In genomic region chr11:62005241-62005910, GRCm38 (mm10) we compare ENCODE assay signal across 8 mouse cellular contexts. TPM values are rescaled to one million over a fixed set of nuclear protein-coding genes. Genes with fewer than 3 reads are reported as not detected.
DNase-seq lines count a peak whose midpoint lies in the region; ATAC-seq and TF ChIP-seq lines count a peak whose summit lies in the region.

No protein-coding gene starts in this region.

- H3K36me3 ChIP-seq in kidney, adult 2 months (ENCODE audit: control insufficient read depth, insufficient read depth, low read length), result no peaks in the 10 kb centered on the region
- H3K36me3 ChIP-seq in MEL (ENCODE audit: control insufficient read depth in 1 of 2, insufficient read depth in 2 of 2, low read length in 2 of 2), result peaks cover 0 to 13% of the 10 kb centered on the region in 2 experiments; a peak in 2 of 4 replicates
- H3K36me3 ChIP-seq in embryonic facial prominence, embryonic 11.5 days (replicated peaks; ENCODE audit: control insufficient read depth, insufficient read depth, low read depth, low read length), result no peaks in the 10 kb centered on the region
- no peaks in the 10 kb centered on the region for H3K36me3 ChIP-seq in stomach, embryonic 15.5 days
- H3K36me3 ChIP-seq in forebrain, embryonic 16.5 days (ENCODE audit: control insufficient read depth, insufficient read depth), result no peaks in the 10 kb centered on the region

- H3K4me3 ChIP-seq in kidney, adult 2 months (ENCODE audit: insufficient read depth, low read depth, low read length), result peak overlapping the region; percentile 4
- peak overlapping the region; percentile 54 to 63 for H3K4me3 ChIP-seq in MEL (ENCODE audit: control insufficient read depth in 1 of 2, insufficient read depth in 1 of 2, low read depth in 2 of 2, low read length in 2 of 2)
- H3K4me3 ChIP-seq in embryonic facial prominence, embryonic 11.5 days (ENCODE audit: low read depth, low read length), result no peak overlapping the region
- peak overlapping the region; percentile 70 for H3K4me3 ChIP-seq in lung, adult 2 months (replicated peaks; ENCODE audit: extremely low read depth, low read depth, low read length)
- peak overlapping the region; percentile 9; the same call in 1 of the 2 replicates for H3K4me3 ChIP-seq in stomach, embryonic 15.5 days (replicated peaks)
- H3K4me3 ChIP-seq in forebrain, embryonic 16.5 days (replicated peaks; ENCODE audit: low read length), result no peak overlapping the region

- peak overlapping the region; percentile 0; the same call in 1 of the 2 replicates for H3K27ac ChIP-seq in kidney, adult 2 months (ENCODE audit: insufficient read depth, low read depth, low read length)
- H3K27ac ChIP-seq in MEL (ENCODE audit: control insufficient read depth, low read depth, low read length), result peak overlapping the region; percentile 96
- H3K27ac ChIP-seq in embryonic facial prominence, embryonic 11.5 days (replicated peaks; ENCODE audit: low read depth, low read length), result 0 out of 2 replicates have a peak overlapping the region, but pooled peaks have one; percentile 7
- H3K27ac ChIP-seq in stomach, embryonic 15.5 days, result peak overlapping the region; percentile 76
- no peak overlapping the region for H3K27ac ChIP-seq in forebrain, embryonic 16.5 days (ENCODE audit: low read length)

- DNase-seq in kidney, adult 2 months, result no peak
- DNase-seq in kidney, adult 18-20 months, result no peak
- DNase-seq in MEL (ENCODE audit: low read depth, low spot score), result peak; percentile 92
- peak; percentile 33 for DNase-seq in embryonic facial prominence, embryonic 11.5 days (ENCODE audit: low spot score)
- peak; percentile 43 to 53 for DNase-seq in heart, postnatal 36 days
- no peak for DNase-seq in lung, adult 2 months

- intact Hi-C loops in heart, postnatal 36 days (cut with DNase I), result no loop called here

- no peak for ATAC-seq in embryonic facial prominence, embryonic 11.5 days (replicated peaks; ENCODE audit: insufficient number of reproducible peaks, low FRiP score, low TSS enrichment, low read depth)
- ATAC-seq in stomach, embryonic 15.5 days (ENCODE audit: insufficient read depth, low FRiP score, low read depth), result peak; percentile 50; the same call in 1 of the 2 replicates
- ATAC-seq in forebrain, embryonic 16.5 days, result no peak

- peak overlapping the region; percentile 65 for H3K9ac ChIP-seq in MEL (ENCODE audit: control insufficient read depth, low read depth, low read length, poor library complexity, severe bottlenecking)
- no peak overlapping the region for H3K9ac ChIP-seq in embryonic facial prominence, embryonic 11.5 days (replicated peaks; ENCODE audit: low read length)
- H3K9ac ChIP-seq in stomach, embryonic 15.5 days, result 0 out of 2 replicates have a peak overlapping the region, but pooled peaks have one; percentile 16
- no peak overlapping the region for H3K9ac ChIP-seq in forebrain, embryonic 16.5 days (replicated peaks; ENCODE audit: low read depth, low read length)

- H3K4me1 ChIP-seq in kidney, adult 2 months (ENCODE audit: control insufficient read depth, insufficient read depth, low read length), result no peaks in the 10 kb centered on the region
- peaks cover 4 to 21% of the 10 kb centered on the region in 2 experiments for H3K4me1 ChIP-seq in MEL (ENCODE audit: control insufficient read depth in 1 of 2, insufficient read depth in 2 of 2, low read length in 2 of 2)
- no peaks in the 10 kb centered on the region for H3K4me1 ChIP-seq in embryonic facial prominence, embryonic 11.5 days (ENCODE audit: control insufficient read depth, insufficient read depth, low read length)
- H3K4me1 ChIP-seq in lung, adult 2 months (ENCODE audit: control insufficient read depth, insufficient read depth, low read length), result peaks cover 9% of the 10 kb centered on the region; the same call in 1 of the 2 replicates
- H3K4me1 ChIP-seq in stomach, embryonic 15.5 days, result peaks cover 10% of the 10 kb centered on the region; the same call in 1 of the 2 replicates
- H3K4me1 ChIP-seq in forebrain, embryonic 16.5 days (replicated peaks; ENCODE audit: control insufficient read depth, insufficient read depth, low read length), result peaks cover 3% of the 10 kb centered on the region; the same call in 1 of the 2 replicates

- peak in 1 of 2 experiments; percentile 26; a peak in 1 of 4 replicates for TF ChIP-seq EP300 in MEL (IDR thresholded peaks at IDR 0.05; ENCODE audit: low read depth in 1 of 2, low read length in 2 of 2)

- no peaks in the 10 kb centered on the region for H3K27me3 ChIP-seq in kidney, adult 2 months (replicated peaks; ENCODE audit: control insufficient read depth, insufficient read depth, low read length)
- no peaks in the 10 kb centered on the region for H3K27me3 ChIP-seq in MEL (ENCODE audit: control insufficient read depth in 1 of 2, insufficient read depth in 2 of 2, low read length in 2 of 2)
- no peaks in the 10 kb centered on the region for H3K27me3 ChIP-seq in embryonic facial prominence, embryonic 11.5 days (ENCODE audit: control insufficient read depth, insufficient read depth, low read length)
- H3K27me3 ChIP-seq in stomach, embryonic 15.5 days (replicated peaks), result no peaks in the 10 kb centered on the region
- no peaks in the 10 kb centered on the region for H3K27me3 ChIP-seq in forebrain, embryonic 16.5 days (replicated peaks; ENCODE audit: control insufficient read depth, insufficient read depth, low read length)

- no peaks in the 10 kb centered on the region for H3K9me3 ChIP-seq in MEL (replicated peaks; ENCODE audit: insufficient read depth, low read length)
- no peaks in the 10 kb centered on the region for H3K9me3 ChIP-seq in embryonic facial prominence, embryonic 11.5 days (replicated peaks; ENCODE audit: control insufficient read depth, low read length)
- no peaks in the 10 kb centered on the region for H3K9me3 ChIP-seq in stomach, embryonic 15.5 days
- no peaks in the 10 kb centered on the region for H3K9me3 ChIP-seq in forebrain, embryonic 16.5 days (ENCODE audit: control insufficient read depth, low read length)

- TF ChIP-seq RAD21 in MEL (IDR thresholded peaks at IDR 0.05; ENCODE audit: low read depth, low read length), result no peak

- no peak for TF ChIP-seq POLR2A in kidney, adult 2 months (IDR thresholded peaks at IDR 0.05; ENCODE audit: low read depth, low read length)
- peak; percentile 47 to 58; a peak in 2 of 4 replicates for TF ChIP-seq POLR2A in MEL (IDR thresholded peaks at IDR 0.05; ENCODE audit: control insufficient read depth in 1 of 2, insufficient read depth in 1 of 2, low read depth in 1 of 2, low read length in 2 of 2, poor library complexity in 1 of 2)
- TF ChIP-seq POLR2A in lung, adult 2 months (IDR thresholded peaks at IDR 0.05; ENCODE audit: borderline replicate concordance, extremely low read depth, low read depth, low read length), result peak; percentile 84; the same call in 1 of the 2 replicates

- no peaks in the 10 kb centered on the region; the same call in 1 of the 2 replicates for H3K79me2 ChIP-seq in MEL (ENCODE audit: control insufficient read depth, insufficient read depth, low read length, poor library complexity)

- no peak for TF ChIP-seq CTCF in kidney, adult 2 months (conservative IDR thresholded peaks at IDR 0.05; ENCODE audit: insufficient read depth, insufficient read length, low read depth, low read length)
- no peak for TF ChIP-seq CTCF in MEL (IDR thresholded peaks at IDR 0.05 in 2 of 3, conservative IDR thresholded peaks at IDR 0.05 in 1 of 3; ENCODE audit: control insufficient read depth in 1 of 3, insufficient read depth in 1 of 3, low read depth in 2 of 3, low read length in 3 of 3, poor library complexity in 1 of 3, severe bottlenecking in 1 of 3)
- TF ChIP-seq CTCF in lung, adult 2 months (IDR thresholded peaks at IDR 0.05; ENCODE audit: insufficient read depth, low read length), result no peak

- 36% methylated on average over 14 of the region's 14 CpGs for WGBS in kidney, adult 2 months
- WGBS in embryonic facial prominence, embryonic 11.5 days, result 43% methylated on average over 14 of the region's 14 CpGs
- WGBS in lung, adult 2 months, result 15% methylated on average over 14 of the region's 14 CpGs
- WGBS in stomach, embryonic 15.5 days, result 45% methylated on average over 14 of the region's 14 CpGs
- WGBS in forebrain, embryonic 16.5 days, result 59% methylated on average over 14 of the region's 14 CpGs

- H3K4me2 ChIP-seq in embryonic facial prominence, embryonic 11.5 days (ENCODE audit: low read depth, low read length), result no peak overlapping the region
- peak overlapping the region; percentile 19; the same call in 1 of the 2 replicates for H3K4me2 ChIP-seq in stomach, embryonic 15.5 days
- no peak overlapping the region for H3K4me2 ChIP-seq in forebrain, embryonic 16.5 days (ENCODE audit: low read length)

TF ChIP-seq in MEL, 35 proteins besides CTCF, POLR2A, EP300 and RAD21 (continues in another document):
- TF ChIP-seq MEF2A (IDR thresholded peaks at IDR 0.05; ENCODE audit: extremely low read depth, insufficient replicate concordance, low read depth, low read length, poor library complexity, severe bottlenecking) (peak; percentile 70; the same call in 1 of the 2 replicates), TCF12 (IDR thresholded peaks at IDR 0.05; ENCODE audit: low read depth, low read length) (0 out of 2 replicates have a peak, but pooled peaks have one; percentile 4), TBP (IDR thresholded peaks at IDR 0.05; ENCODE audit: low read depth, low read length) (peak; percentile 77), MXI1 (IDR thresholded peaks at IDR 0.05; ENCODE audit: low read depth, low read length) (peak; percentile 11; the same call in 1 of the 2 replicates), POLR2AphosphoS2 (IDR thresholded peaks at IDR 0.05; ENCODE audit: low read length) (no peak; the same call in 1 of the 2 replicates), POLR2AphosphoS5 (IDR thresholded peaks at IDR 0.05; ENCODE audit: borderline replicate concordance, low read depth, low read length) (no peak), NRF1 (IDR thresholded peaks at IDR 0.05; ENCODE audit: insufficient read depth, low read depth, low read length, poor library complexity, severe bottlenecking) (no peak), USF2 (IDR thresholded peaks at IDR 0.05; ENCODE audit: borderline replicate concordance in 1 of 2, insufficient read depth in 1 of 2, low read depth in 1 of 2, low read length in 2 of 2) (no peak), NELFE (IDR thresholded peaks at IDR 0.05; ENCODE audit: low read depth, low read length) (no peak), CHD2 (IDR thresholded peaks at IDR 0.05; ENCODE audit: low read length) (no peak), GATA1 (IDR thresholded peaks at IDR 0.05; ENCODE audit: low read depth, low read length) (no peak)

RNA-seq across cellular contexts. Expression of gene Specc1, which starts 48.8 kb away (rescaled TPM):
- polyA plus RNA-seq in kidney, adult 2 months (2012; rRNA removed), result 9.2 and 9.7 TPM in 2 replicates
- total RNA-seq in MEL (2012; rRNA removed), result 2.3 and 2.5 TPM in 2 replicates
- 1 to 10 TPM in 1 of 2 experiments, not detected in 1; 5.8 TPM for polyA plus RNA-seq in MEL (2012; ENCODE audit: insufficient read depth in 1 of 2, insufficient read length in 2 of 2, low read depth in 1 of 2, low replicate concordance in 2 of 2, missing spikeins in 1 of 2)
- polyA plus RNA-seq in embryonic facial prominence, embryonic 11.5 days (2014; fragmentation: Nextera tagmentation; extraction: Ambion mirVana), result 15.3 and 17.2 TPM in 2 replicates
- total RNA-seq in heart, postnatal 36 days (2021), result 1 to 10 TPM; 5.5 to 9.5 TPM
- polyA plus RNA-seq in lung, adult 2 months (2012; rRNA removed), result 11.7 and 12.2 TPM in 2 replicates
- 9.8 and 13.4 TPM in 2 replicates for polyA plus RNA-seq in stomach, embryonic 15.5 days (2015; fragmentation: Nextera tagmentation; extraction: Ambion mirVana)
- polyA plus RNA-seq in forebrain, embryonic 16.5 days (2015; fragmentation: Nextera tagmentation; extraction: Ambion mirVana), result 9.4 and 11.2 TPM in 2 replicates

Comparison
In these comparisons a context has a peak if more than half of its experiments do, and no peak if none do; other contexts are left out.
1. DNase-seq: peak in MEL (single experiment), embryonic facial prominence, embryonic 11.5 days (single experiment) and heart, postnatal 36 days (2 of 2); none in kidney, adult 2 months (single experiment), kidney, adult 18-20 months (single experiment) and lung, adult 2 months (single experiment).
2. H3K4me3 ChIP-seq: peak in kidney, adult 2 months (single experiment), MEL (2 of 2), lung, adult 2 months (single experiment) and stomach, embryonic 15.5 days (single experiment); none in embryonic facial prominence, embryonic 11.5 days (single experiment) and forebrain, embryonic 16.5 days (single experiment).
3. H3K9ac ChIP-seq: peak in MEL (single experiment) and stomach, embryonic 15.5 days (single experiment); none in embryonic facial prominence, embryonic 11.5 days (single experiment) and forebrain, embryonic 16.5 days (single experiment).